Mouse (Mus musculus): ENCODE measurements around the gene Bcas3. TPM values are rescaled to one million over a fixed set of nuclear protein-coding genes. Genes with fewer than 3 reads are reported as not detected.

The Bcas3 gene
- polyA plus RNA-seq, 1 experiment from 2014 or later, result 27.7 TPM

DNA sequence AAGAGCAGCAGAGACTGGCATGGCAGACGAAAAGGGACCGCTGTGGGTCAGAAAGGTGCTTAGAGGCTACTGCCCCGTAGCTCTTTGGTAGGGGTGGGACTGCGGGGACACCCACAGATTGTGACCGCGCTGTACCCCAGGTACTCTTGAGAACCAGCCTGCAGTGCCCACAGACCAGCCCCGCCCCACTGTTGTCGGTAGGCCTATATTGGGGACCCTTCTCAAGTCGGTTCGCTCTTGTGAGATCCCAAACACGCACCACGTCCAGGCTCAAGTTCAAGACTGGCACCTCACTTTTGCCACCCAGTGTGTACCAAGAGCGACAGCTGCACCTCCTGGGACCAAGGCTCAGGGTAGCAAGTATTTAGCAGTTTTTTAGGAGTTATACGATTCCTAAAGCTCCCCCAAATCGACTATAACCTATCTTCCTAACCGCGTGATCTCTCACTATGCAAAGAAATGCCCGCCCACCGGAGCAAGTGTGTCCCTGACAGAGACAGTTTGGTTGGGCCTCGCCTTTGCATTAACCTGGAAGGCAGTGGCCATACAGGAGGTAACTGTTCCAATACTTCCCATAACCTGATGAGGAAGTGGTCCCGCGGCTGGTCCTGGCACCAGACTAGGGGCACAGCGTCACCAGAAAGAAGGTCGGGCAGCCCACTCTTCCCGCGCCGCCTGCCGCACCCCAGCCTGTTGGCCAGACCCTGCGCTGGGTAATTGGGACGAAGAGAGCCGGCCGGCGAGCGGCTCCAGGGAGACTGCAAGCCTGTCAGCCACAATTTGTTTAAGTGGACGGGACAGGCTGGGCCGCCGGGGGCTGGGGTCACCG, 475.9 kb downstream of the Bcas3 start:
- Histone ChIP-seq H3K27me3 (replicated peaks; ENCODE audit: low read depth, poor library complexity, severe bottlenecking) (peaks cover 98% of the 10 kb centered on the region), H3K4me3 (peak overlapping the region; percentile 70), H3K36me3 (replicated peaks) (no peaks in the 10 kb centered on the region), H3K4me1 (peaks cover 91% of the 10 kb centered on the region), H3K9me3 (no peaks in the 10 kb centered on the region), H3K27ac (replicated peaks) (peak overlapping the region; percentile 93)
- peak; percentile 77 for DNase-seq (ENCODE audit: low spot score)
- WGBS, result 4% methylated on average over 38 of the region's 38 CpGs

- Histone ChIP-seq H3K9me3 (no peaks in the 10 kb centered on the region), H3K27ac (replicated peaks) (peak overlapping the region; percentile 93), H3K4me1 (peaks cover 90% of the 10 kb centered on the region), H3K36me3 (replicated peaks) (peaks cover 7% of the 10 kb centered on the region), H3K4me3 (peak overlapping the region; percentile 70), H3K27me3 (replicated peaks; ENCODE audit: low read depth, poor library complexity, severe bottlenecking) (peaks cover 98% of the 10 kb centered on the region)
- DNase-seq (ENCODE audit: low spot score), result peak; percentile 88
- under 1% methylated on average over 61 of the region's 61 CpGs for WGBS
Measured at GRCm38 (mm10) chr11:85829520-85830440, 476.8 kb downstream of the Bcas3 start.

- peak; percentile 78 for DNase-seq (ENCODE audit: low spot score)
- H3K9me3 ChIP-seq, result no peaks in the 10 kb centered on the region
- under 1% methylated on average over 17 of the region's 17 CpGs for WGBS
- peaks cover 85% of the 10 kb centered on the region for H3K4me1 ChIP-seq
- peak overlapping the region; percentile 70 for H3K4me3 ChIP-seq
- peaks cover 19% of the 10 kb centered on the region for H3K36me3 ChIP-seq (replicated peaks)
- H3K27me3 ChIP-seq (replicated peaks; ENCODE audit: low read depth, poor library complexity, severe bottlenecking), result peaks cover 98% of the 10 kb centered on the region
- H3K27ac ChIP-seq (replicated peaks), result peak overlapping the region; percentile 93
Measured at GRCm38 (mm10) chr11:85830901-85831341, 478.0 kb downstream of the Bcas3 start.

- no peak for DNase-seq (ENCODE audit: low spot score)
- peaks cover 98% of the 10 kb centered on the region for H3K27me3 ChIP-seq (replicated peaks; ENCODE audit: low read depth, poor library complexity, severe bottlenecking)
Measured at GRCm38 (mm10) chr11:85831656-85832230, 478.8 kb downstream of the Bcas3 start.

DNA sequence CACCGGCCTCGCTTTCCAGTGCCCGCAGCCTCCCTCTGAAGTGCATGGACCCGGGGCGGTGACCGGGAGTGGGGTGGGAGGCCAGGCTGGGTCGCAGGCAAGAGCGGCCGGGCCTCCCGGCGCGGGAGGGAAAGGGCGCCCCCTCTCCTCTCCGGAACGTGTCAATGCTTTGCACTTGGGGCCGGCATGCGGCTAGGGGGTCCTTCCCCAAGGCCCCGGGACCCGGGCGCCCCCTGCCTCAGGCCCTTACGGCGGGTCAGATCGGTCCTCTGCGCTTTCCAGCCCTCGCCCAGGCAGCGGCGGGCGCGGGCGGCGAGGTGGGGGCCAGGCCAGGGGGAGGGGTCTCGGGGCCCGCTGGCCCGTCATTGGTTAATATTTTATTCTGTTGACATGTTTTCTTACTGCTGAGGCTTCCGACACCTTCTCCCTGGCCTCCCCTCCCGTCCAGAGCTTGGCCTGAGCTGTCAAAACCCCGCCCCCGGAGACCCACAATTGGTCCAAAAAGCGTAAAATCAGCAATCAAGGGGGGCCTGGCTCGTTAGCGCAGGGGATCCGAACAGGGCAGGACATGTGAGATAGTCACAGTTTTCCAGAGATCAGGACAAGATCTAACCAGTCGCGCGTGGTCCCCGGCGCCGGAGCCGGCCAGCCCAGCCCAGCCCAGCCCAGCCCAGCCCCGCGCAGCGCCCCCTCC, 479.4 kb downstream of the Bcas3 start, which contains the start of gene Tbx2:
TSS of gene Tbx2 (plus strand) at position 321 of the 694 bp plus-strand sequence.
- peaks cover 84% of the 10 kb centered on the region for H3K4me1 ChIP-seq
- peak; percentile 93 for DNase-seq (ENCODE audit: low spot score)
- H3K36me3 ChIP-seq (replicated peaks), result peaks cover 33% of the 10 kb centered on the region
- H3K4me3 ChIP-seq, result peak within 1 kb of the TSS; percentile 70
- H3K9me3 ChIP-seq, result no peaks in the 10 kb centered on the region
- H3K27ac ChIP-seq (replicated peaks), result peak within 1 kb of the TSS; percentile 93
- WGBS, result under 1% methylated on average over 52 of the region's 52 CpGs
- H3K27me3 ChIP-seq (replicated peaks; ENCODE audit: low read depth, poor library complexity, severe bottlenecking), result peaks cover 98% of the 10 kb centered on the region

More at GRCm38 (mm10) chr11:85831656-85832230, 478.8 kb downstream of the Bcas3 start:
- no peaks in the 10 kb centered on the region for H3K9me3 ChIP-seq
- H3K36me3 ChIP-seq (replicated peaks), result peaks cover 27% of the 10 kb centered on the region
- peaks cover 84% of the 10 kb centered on the region for H3K4me1 ChIP-seq
- peak overlapping the region; percentile 70 for H3K4me3 ChIP-seq
- H3K27ac ChIP-seq (replicated peaks), result peak overlapping the region; percentile 93
- WGBS, result under 1% methylated on average over 33 of the region's 33 CpGs

GRCm38 (mm10) chr11:85833081-85833521, 480.1 kb downstream of the Bcas3 start:
- Histone ChIP-seq H3K36me3 (replicated peaks) (peaks cover 41% of the 10 kb centered on the region), H3K4me3 (peak overlapping the region; percentile 70), H3K27ac (replicated peaks) (peak overlapping the region; percentile 93), H3K9me3 (no peaks in the 10 kb centered on the region), H3K4me1 (peaks cover 84% of the 10 kb centered on the region), H3K27me3 (replicated peaks; ENCODE audit: low read depth, poor library complexity, severe bottlenecking) (peaks cover 98% of the 10 kb centered on the region)
- DNase-seq (ENCODE audit: low spot score), result peak; percentile 72
- WGBS, result under 1% methylated on average over 54 of the region's 54 CpGs

- peaks cover 48% of the 10 kb centered on the region for H3K36me3 ChIP-seq (replicated peaks)
- DNase-seq (ENCODE audit: low spot score), result peak; percentile 61
- H3K4me3 ChIP-seq, result peak overlapping the region; percentile 70
- no peaks in the 10 kb centered on the region for H3K9me3 ChIP-seq
- peaks cover 82% of the 10 kb centered on the region for H3K4me1 ChIP-seq
- WGBS, result 2% methylated on average over 11 of the region's 11 CpGs
- H3K27me3 ChIP-seq (replicated peaks; ENCODE audit: low read depth, poor library complexity, severe bottlenecking), result peaks cover 98% of the 10 kb centered on the region
- H3K27ac ChIP-seq (replicated peaks), result peak overlapping the region; percentile 93
Measured at GRCm38 (mm10) chr11:85833761-85834385, 480.9 kb downstream of the Bcas3 start.

DNA sequence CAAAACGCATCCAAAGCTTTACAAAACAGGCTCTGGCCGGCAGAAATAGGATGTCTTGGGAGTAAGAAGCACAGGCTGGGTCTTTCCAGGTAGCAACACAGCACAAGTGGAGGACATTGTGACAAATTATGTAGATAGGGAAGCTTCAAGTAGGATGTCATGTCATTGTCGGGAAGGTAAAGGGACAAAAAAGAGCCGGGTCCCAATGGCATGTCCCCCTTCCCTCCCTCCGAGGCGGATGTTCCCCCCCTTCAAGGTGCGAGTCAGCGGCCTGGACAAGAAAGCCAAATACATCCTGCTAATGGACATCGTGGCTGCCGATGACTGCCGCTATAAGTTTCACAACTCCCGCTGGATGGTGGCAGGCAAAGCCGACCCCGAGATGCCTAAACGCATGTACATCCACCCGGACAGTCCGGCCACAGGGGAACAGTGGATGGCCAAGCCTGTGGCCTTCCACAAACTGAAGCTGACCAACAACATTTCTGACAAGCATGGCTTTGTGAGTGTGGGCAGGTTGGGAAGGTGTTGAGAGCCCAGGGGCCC, 481.5 kb downstream of the Bcas3 start:
- no peaks in the 10 kb centered on the region for H3K9me3 ChIP-seq
- H3K4me1 ChIP-seq, result peaks cover 76% of the 10 kb centered on the region
- H3K27ac ChIP-seq (replicated peaks), result peak overlapping the region; percentile 93
- peak; percentile 60 for DNase-seq (ENCODE audit: low spot score)
- WGBS, result 2% methylated on average over 17 of the region's 17 CpGs
- H3K36me3 ChIP-seq (replicated peaks), result peaks cover 54% of the 10 kb centered on the region
- H3K4me3 ChIP-seq, result peak overlapping the region; percentile 70
- H3K27me3 ChIP-seq (replicated peaks; ENCODE audit: low read depth, poor library complexity, severe bottlenecking), result peaks cover 98% of the 10 kb centered on the region

DNA sequence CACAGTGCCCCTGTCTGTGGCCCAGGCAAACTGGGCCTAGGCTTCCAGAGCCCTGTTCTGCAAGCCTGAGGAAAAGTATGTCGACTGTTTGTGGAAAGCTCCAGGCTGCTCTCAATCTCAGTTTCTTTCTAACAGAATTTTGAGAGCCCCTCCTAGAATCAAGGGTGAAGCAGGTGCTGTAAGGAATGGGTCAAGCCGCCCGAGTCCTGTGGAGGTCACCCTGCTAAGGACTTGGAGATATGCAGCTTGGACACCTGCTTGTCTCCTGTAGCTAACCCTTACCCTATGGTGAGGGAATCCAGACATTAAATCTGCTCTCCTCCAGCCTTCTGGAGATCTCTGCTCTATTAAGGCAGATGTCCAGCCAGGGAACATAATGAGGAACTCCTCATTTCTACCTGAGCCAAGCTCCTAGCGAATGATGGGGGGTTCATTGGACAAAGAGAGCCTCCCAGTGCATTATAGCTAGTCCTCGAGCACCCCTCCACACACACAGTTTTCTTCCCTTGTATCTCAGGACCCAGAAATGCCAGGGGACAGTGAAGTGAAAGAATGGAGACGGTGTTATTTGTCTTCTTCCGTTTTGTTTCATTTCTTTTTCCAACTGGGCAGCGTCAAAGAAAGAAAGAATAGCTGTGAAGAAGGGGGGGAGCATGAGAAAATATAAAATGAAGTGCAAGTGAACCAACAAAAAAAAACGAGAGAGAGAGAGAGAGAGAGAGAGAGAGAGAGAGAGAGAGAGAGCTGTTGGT, 482.2 kb downstream of the Bcas3 start:
- Histone ChIP-seq H3K4me3 (peak overlapping the region; percentile 70), H3K36me3 (replicated peaks) (peaks cover 61% of the 10 kb centered on the region), H3K4me1 (peaks cover 75% of the 10 kb centered on the region), H3K27me3 (replicated peaks; ENCODE audit: low read depth, poor library complexity, severe bottlenecking) (peaks cover 98% of the 10 kb centered on the region), H3K27ac (replicated peaks) (peak overlapping the region; percentile 93), H3K9me3 (no peaks in the 10 kb centered on the region)
- peak; percentile 41 for DNase-seq (ENCODE audit: low spot score)
- WGBS, result 5% methylated on average over 9 of the region's 9 CpGs

DNA sequence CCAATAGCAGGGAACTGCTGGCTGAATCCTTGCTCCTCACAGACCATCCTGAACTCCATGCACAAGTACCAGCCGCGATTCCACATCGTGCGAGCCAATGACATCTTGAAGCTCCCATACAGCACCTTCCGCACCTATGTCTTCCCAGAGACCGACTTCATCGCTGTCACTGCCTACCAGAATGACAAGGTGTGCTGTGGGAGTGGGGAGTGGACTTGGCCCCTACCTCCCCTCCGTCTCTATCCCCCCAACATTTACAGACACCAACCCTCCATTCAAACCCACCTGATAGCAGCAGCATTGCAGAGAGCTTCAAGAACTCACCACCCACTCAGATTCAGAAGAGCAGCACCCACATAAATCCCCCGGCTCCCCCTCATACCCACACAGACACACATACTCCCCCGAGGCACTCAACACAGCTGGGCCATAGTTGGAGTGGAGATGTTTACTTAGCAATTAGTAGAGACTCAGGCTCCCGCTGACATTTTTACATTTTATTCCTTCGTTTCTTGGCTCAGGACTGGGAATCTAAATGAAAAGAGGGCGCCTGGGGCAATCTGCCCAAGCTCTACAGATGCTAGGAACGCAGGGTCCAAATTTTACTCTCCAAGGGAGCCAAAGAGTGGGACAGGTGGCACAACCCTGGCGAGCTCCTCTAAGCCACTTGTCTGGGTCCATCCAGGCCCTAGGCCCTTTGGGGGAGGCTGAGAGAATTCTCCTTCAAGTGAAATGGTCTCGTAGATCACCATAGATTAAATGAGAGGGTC, 483.0 kb downstream of the Bcas3 start:
- 4% methylated on average over 16 of the region's 16 CpGs for WGBS
- H3K4me3 ChIP-seq, result peak overlapping the region; percentile 70
- DNase-seq (ENCODE audit: low spot score), result peak; percentile 53
- H3K27ac ChIP-seq (replicated peaks), result peak overlapping the region; percentile 93
- peaks cover 74% of the 10 kb centered on the region for H3K4me1 ChIP-seq
- H3K36me3 ChIP-seq (replicated peaks), result peaks cover 69% of the 10 kb centered on the region
- H3K9me3 ChIP-seq, result no peaks in the 10 kb centered on the region
- peaks cover 98% of the 10 kb centered on the region for H3K27me3 ChIP-seq (replicated peaks; ENCODE audit: low read depth, poor library complexity, severe bottlenecking)
